Mouse (Mus musculus) Patski (cell line): ENCODE data around the gene Angptl8. TPM values are rescaled to one million over a fixed set of nuclear protein-coding genes. Genes with fewer than 3 reads are reported as not detected.

ENCODE experiments used
- ATAC-seq: fragments of 100-300 bp; one replicate; pipeline ENCODE4 v1.8.0; 2021
- CTCF ChIA-PET: fragments of 350-600 bp; sonication (Branson Sonifier 250); formaldehyde crosslinking; loops from one replicate; lab custom pipeline; 2022; ENCODE audit warnings: inconsistent platforms; lab: Charles Lee
- POLR2A ChIA-PET: fragments of 350-600 bp; sonication (Branson Sonifier 250); formaldehyde crosslinking; loops from one replicate; lab custom pipeline; 2022; ENCODE audit warnings: antibody characterized with exemption, inconsistent platforms; lab: Charles Lee
- DNase-seq: peaks from one replicate; pipeline ENCODE4 v3.0.0-alpha.2; 2011; ENCODE audit warnings: low read depth, low spot score
- H3K27me3 ChIP-seq: fragments of 371-371 bp; one replicate; pipeline ENCODE4 v1.5.1; 2021
- CTCF ChIP-seq: fragments of 100-300 bp; IDR thresholded peaks from one replicate; pipeline ENCODE4 v1.5.1; 2021
- in situ Hi-C: fragments of 300-500 bp; cut with MboI; formaldehyde crosslinking; loops from 3 replicates; pipeline ENCODE4 v1.11.1; 2018; ENCODE audit warnings: low pct_unique_long_range_greater_than_20kb, mixed read lengths
- polyA plus RNA-seq: library from polyadenylated mRNA; unstranded; gene quantifications from one replicate; pipeline ENCODE4 v1.2.3, GENCODE M21; 2021

Gene Angptl8
- polyA plus RNA-seq, 1 experiment from 2014 or later: 15.2 TPM

DNA sequence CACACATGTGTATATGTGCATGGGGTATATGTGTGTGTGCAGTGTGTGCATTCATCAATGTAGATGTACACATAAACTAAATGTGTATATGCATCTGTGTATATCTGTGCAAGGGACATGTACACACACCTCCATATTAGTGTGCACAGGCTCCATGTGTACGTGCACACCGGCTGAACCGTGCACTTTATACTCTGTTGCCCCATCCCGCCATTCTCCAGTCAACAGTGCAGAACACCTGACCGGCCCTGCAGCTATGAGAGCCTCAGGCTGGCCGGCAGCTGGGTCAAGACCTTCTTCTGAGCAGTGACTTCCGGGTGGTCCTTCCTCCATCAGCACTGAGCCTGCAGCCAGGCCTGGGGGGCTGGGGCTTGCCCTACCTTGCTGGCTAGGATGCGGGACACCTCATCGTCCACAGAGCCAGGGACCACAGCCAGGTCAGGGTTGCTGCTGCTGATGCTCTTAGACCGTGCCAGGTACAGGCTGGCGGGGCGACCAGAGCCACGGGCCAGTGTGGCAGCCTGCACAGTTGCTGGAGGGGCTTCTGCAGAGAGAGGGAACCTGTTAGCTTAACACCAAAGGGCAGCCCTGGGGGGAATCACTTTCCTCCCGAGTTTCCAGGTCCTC lies 5.4 kb upstream of the Angptl8 start:
- ATAC-seq (no peak), DNase-seq (no peak)
- in situ Hi-C loops: no loop called here
- H3K27me3 ChIP-seq: no peaks in the 10 kb centered on the region
- ChIA-PET CTCF (interaction anchor here (1.6 kb wide), 1 partner anchor 25 kb away, joined by 5 read pairs; no protein-coding TSS in a partner anchor), POLR2A (no interaction called here)
- no peak for TF ChIP-seq CTCF

DNA sequence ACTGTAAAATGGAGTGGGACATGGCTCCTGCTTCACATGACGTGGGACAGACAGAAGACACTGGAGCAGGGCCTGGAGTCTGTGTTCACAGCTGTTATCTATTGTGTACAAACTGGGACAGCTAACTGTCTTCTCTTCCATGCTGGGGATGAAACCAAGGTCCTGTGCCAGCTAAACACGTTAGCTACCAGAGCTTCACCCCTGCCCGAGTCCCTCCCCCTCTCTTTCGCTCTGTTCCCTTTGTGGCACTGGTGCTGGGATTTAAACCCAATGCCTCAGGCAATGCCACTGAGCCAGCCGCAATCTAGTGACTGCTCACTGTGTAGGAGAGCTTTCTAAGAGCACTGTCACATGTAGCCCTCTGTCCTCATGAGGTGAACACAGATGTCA lies 4.9 kb upstream of the Angptl8 start:
- TF ChIP-seq CTCF: no peak
- ChIA-PET CTCF (interaction anchor here (1.6 kb wide), 1 partner anchor 25 kb away, joined by 5 read pairs; no protein-coding TSS in a partner anchor), POLR2A (no interaction called here)
- ATAC-seq: no peak
- DNase-seq: no peak
- no peaks in the 10 kb centered on the region for H3K27me3 ChIP-seq
- in situ Hi-C loops: no loop called here

DNA sequence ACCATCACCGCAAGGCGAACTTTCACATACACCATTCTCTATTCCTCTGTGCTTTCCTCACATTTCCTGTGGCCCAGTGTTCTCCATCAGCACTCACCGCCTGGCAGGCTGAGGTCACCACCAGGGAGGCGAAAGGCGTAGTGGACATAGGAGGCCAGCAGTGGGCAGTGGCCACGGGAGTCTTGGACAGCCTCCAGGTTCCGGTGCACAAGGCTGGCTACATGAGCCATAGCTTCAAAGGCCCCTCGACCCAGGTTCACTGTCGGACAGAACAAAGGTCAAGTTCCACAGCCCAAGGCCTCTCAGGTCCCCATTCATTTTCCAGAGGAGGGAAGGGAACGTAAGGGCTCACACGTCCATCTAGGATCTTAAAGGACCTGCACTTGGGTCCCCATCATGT lies 4.4 kb upstream of the Angptl8 start:
- ATAC-seq (no peak), DNase-seq (no peak)
- H3K27me3 ChIP-seq: no peaks in the 10 kb centered on the region
- TF ChIP-seq CTCF: no peak
- ChIA-PET POLR2A (no interaction called here), CTCF (interaction anchor here (1.6 kb wide), 1 partner anchor 26 kb away, joined by 5 read pairs; no protein-coding TSS in a partner anchor)
- in situ Hi-C loops: no loop called here

DNA sequence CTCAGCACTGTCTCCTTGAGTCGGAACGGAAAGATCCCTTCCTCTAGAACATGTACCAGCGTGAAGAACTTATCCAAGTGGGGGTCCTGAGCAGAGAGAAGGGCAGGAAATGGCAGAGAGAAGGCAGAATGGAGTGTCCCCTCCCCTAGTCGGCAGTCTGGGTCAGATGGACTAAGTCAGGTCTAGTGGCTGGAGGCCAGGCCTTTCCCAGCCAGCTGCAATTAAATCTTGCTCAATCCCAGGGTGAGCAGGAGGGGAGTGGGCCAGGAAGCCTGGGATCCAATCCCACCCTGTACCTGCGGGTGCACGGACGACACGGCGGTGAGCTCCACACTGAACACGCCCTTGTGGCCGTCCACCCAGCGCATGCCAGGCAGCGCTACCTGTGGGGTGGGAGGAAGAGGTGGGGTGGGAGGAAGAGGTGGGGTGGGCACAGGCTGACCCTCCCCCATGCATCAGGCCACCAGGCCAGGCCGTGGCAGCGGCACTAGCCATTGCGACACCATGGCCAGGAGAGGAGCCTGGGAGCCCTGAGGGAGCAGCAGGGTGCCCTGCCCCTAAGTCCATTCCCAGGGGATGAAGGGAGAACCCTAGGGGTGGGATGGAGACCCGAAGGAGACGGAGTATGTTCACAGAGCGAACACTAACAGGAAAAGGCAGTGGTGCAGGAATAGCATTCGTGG lies 3.6 kb upstream of the Angptl8 start:
- ChIA-PET POLR2A (no interaction called here), CTCF (interaction anchor here (1.6 kb wide), 1 partner anchor 27 kb away, joined by 5 read pairs; no protein-coding TSS in a partner anchor)
- no peaks in the 10 kb centered on the region for H3K27me3 ChIP-seq
- ATAC-seq (no peak), DNase-seq (no peak)
- in situ Hi-C loops: no loop called here
- TF ChIP-seq CTCF: no peak

DNA sequence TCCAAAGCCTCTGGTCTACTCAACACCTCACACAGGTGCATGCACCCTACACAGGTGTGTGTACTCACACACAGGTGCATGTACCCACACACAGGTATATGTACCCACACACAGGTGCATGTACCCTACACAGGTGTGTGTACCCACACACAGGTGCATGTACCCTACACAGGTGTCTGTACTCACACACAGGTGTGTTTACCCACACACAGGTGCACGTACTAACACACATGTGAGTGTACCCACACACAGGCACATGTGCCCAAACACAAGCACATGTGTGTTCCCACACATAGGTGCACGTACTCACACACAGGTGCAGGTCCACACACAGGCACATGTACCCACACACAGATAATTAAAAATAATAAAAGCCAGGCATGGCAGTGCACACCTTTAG lies 2.4 kb downstream of the Angptl8 start:
- ChIA-PET CTCF (no interaction called here), POLR2A (no interaction called here)
- in situ Hi-C loops: no loop called here
- ATAC-seq: no peak
- no peak for DNase-seq
- no peak for TF ChIP-seq CTCF
- H3K27me3 ChIP-seq: no peaks in the 10 kb centered on the region

DNA sequence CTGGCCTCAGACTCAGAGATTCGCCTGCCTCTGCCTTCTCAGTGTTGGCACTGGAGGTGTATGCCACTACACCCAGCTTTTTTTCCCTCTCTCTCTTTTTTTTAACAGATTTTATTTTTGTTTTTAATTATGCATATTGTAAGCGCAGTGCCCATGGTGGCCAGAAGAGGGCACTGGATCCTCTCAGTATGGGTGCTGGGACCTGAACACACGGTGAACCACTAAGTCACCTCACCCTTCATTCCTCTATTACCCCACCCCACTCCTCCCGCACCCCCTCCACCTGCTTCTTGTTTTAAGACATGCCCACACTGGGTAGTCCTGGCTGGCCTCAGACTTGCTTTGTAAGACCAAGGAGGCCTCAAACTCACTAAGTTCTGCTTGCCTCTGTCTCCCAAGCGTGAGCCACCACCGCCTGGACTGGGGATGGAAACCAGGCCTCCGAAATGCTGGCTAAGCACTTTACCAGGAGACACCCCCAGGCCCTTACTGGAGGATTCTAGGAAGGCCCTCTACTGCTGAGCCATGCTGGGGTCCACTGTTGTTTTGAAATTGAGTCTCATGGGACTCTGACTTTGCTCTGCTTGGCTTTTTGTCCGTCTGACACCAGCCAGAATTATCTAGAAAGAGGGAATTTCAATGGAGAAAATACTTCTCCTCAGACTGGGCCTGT lies 4.9 kb downstream of the Angptl8 start:
- ChIA-PET POLR2A (no interaction called here), CTCF (interaction anchor here (0.9 to 1.1 kb wide), 2 partner anchors 30 to 36 kb away, joined by 3 to 5 read pairs; no protein-coding TSS in a partner anchor)
- in situ Hi-C loops: no loop called here
- no peak for ATAC-seq
- no peak for TF ChIP-seq CTCF
- DNase-seq: no peak
- H3K27me3 ChIP-seq: no peaks in the 10 kb centered on the region

DNA sequence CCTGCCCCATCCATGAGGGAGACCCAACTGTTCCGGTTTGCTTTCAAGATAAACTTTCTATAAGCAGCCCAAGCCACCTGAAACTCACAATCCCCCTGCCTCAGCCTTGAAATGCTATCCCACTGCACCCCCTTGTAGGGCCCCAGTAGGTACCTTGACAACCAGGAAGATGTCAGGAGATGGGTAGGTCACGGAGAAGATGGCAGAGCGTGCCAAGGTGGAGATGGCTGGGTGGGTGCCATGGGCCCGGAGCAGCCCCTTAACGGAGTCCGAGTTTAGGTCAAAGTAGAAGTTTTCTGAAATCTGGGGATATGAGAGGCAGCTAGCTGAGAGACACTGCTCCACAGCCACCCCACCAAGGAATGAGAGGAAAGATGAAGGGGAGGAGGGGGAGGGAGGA lies 6.0 kb downstream of the Angptl8 start:
- DNase-seq (no peak), ATAC-seq (no peak)
- TF ChIP-seq CTCF: no peak
- in situ Hi-C loops: no loop called here
- ChIA-PET POLR2A (interaction anchor here (1.6 kb wide), 1 partner anchor 12 kb away, joined by 4 read pairs; no protein-coding TSS in a partner anchor), CTCF (interaction anchor here (1.1 kb wide), 1 partner anchor 28 kb away, joined by 5 read pairs; no protein-coding TSS in a partner anchor)
- no peaks in the 10 kb centered on the region for H3K27me3 ChIP-seq

DNA sequence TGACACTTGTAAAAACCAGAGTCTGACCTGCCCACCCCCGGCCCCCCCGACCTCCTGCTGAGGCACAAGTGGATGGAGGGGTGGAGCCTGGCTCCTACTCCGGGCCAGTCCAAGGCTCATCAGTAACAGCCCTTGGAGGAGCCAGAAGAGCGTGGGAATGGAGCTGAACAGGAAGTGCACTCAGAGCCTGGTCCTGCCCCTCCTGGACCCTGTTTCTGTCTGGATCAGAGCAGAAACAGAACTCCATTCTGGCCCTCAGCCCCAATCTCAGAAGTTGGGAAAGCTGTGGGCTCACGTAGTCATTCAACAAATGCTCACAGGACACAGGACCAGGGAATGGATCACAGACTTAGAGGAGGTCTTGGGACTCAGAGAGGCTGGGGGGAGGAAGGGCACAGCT lies 7.1 kb downstream of the Angptl8 start:
- CTCF ChIA-PET: interaction anchor here (1.1 kb wide), 1 partner anchor 27 kb away, joined by 5 read pairs; no protein-coding TSS in a partner anchor
- POLR2A ChIA-PET: interaction anchor here (0.6 to 1.6 kb wide), 2 partner anchors 11 to 46 kb away, joined by 3 to 4 read pairs; no protein-coding TSS in a partner anchor
- ATAC-seq (no peak), DNase-seq (no peak)
- no peak for TF ChIP-seq CTCF
- H3K27me3 ChIP-seq: no peaks in the 10 kb centered on the region
- in situ Hi-C loops: no loop called here

DNA sequence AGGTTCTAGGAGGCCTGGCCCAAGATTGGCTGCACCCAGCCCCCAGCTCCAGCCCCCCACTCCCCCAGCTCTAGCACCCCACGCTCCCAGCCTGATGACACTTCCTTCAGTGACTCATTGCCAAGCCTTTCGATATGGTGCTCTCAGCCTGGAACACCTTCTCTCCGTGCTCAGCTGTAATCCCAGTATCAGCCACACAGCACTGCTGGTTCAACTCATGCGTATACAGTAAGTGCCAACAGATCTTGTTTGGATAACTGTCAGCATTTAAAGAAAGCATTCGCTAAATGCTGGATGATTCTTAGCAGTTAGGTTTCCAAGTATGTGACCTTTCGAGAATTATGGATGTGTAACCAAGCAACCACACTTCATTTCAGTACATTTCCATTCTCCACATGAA lies 7.8 kb downstream of the Angptl8 start:
- no peak for TF ChIP-seq CTCF
- in situ Hi-C loops: no loop called here
- DNase-seq (no peak), ATAC-seq (no peak)
- no peaks in the 10 kb centered on the region for H3K27me3 ChIP-seq
- CTCF ChIA-PET: no interaction called here
- POLR2A ChIA-PET: interaction anchor here (1.6 kb wide), 1 partner anchor 10 kb away, joined by 4 read pairs; no protein-coding TSS in a partner anchor

DNA sequence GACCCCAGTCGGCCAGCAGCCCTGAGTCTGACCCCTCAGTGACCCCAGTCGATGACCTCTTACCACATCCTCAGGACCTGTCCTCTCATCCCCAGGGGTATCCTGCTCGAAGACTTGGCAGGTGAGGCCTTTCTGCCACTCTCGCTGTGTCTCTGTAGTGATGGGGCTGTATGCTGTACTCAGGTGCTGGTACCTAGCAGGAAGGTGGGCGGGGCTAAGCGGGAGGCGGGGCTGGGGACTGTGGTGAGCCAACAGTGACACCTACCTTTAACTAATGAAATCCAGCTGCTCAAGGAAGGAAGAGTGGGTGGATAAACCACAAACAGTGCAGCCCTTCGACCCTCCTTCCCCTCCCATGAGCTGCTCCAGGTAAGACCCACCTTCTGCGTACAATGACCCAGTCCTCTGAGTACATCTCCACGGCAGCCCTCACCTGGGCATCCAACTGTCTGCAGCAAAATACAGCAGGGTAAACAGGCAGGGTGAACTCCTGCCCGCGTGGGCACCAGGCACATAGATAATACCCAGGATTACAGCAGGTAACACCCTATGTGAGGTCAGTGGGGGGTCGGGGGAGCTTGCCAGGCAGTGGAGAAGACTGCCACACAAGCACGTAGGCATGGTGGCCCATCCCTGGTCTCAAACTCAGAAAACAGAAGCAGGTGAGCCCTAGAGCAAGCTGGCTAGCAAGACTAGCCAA lies 10.2 kb downstream of the Angptl8 start:
- ChIA-PET CTCF (no interaction called here), POLR2A (no interaction called here)
- DNase-seq: no peak
- H3K27me3 ChIP-seq: no peaks in the 10 kb centered on the region
- no peak for TF ChIP-seq CTCF
- in situ Hi-C loops: no loop called here
- no peak for ATAC-seq
